Mouse (Mus musculus) frontal cortex, postnatal 10 days (tissue): ENCODE measurements at regions not wholly inside any gene's neighbourhood (a gene's known extent, or its start where the extent isn't known, plus 50 kb on each side); places are given as distances from the start of the nearest gene placed in this dataset.

ENCODE experiments used
- DNase-seq, 2 experiments: peaks; one replicate each; pipeline ENCODE4 v3.0.0; 2022; ENCODE audit warnings: low spot score in 2 of 2, mixed read lengths in 1 of 2

GRCm38 (mm10) chr13:90497573-90497972 lies 407.6 kb downstream of the Atp6ap1l start:
- no peak for DNase-seq

DNA sequence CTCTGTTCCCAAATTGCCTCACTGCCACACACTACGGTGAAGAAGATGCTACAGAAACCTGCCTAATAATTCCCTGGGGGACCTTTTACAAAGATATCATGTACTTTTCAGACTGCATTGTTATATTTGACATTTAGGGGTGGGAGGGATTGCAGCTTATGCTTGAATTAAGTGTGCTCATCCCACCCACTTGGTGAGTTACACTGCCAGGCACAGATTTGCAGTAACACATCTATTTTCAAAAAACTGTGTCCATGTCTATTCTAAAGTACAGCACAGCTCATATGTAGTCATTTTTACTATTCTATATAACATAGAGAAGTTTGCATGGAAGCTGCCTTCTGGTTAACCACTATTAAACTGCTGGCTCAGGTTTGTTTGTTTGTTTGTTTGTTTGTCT lies 404.3 kb upstream of the Xrcc4 start:
- DNase-seq = no peak

DNA sequence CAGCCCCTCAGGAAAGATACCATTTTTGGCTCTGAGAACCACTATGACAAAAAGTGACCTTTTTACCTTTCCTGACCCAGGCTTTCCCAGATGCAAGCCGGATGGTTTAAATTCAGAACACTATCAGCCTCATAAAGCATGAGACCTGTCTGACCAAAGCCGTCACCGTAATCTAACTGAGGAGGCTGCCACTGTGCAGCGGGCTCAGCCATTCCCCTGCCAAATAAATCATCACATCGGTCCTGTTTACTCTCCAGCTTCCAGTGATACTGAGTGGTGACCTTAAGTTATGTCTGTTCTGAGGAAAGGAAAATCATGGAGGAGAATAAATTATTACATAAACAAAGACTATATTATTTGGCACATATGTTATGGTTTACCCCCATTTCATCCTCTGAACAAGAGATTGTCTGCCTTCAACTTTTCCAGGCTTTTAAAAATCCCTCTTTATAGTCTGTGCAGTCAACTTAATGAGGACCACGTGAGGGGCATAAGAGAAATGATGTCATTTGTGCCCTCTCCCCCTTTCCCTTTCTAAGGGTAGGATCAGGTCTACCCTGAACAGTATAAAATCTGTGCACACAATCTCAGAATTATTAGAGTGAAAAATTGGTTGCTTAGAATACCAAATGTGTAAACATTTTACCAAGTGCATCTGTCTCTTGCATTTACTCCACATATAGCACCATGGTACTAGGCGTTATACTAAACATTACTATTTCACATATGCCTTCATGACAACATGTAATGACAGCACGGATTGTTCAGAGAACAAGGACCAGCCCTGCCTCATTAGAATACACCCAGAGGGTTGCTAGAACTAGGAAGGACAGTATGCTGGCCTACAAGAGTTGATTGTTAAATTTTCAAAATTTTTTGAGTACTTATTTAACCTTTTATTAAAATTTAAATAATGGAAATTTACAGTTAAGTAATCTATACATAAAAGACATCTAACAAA lies 401.9 kb upstream of the Xrcc4 start:
- DNase-seq = no peak

DNA sequence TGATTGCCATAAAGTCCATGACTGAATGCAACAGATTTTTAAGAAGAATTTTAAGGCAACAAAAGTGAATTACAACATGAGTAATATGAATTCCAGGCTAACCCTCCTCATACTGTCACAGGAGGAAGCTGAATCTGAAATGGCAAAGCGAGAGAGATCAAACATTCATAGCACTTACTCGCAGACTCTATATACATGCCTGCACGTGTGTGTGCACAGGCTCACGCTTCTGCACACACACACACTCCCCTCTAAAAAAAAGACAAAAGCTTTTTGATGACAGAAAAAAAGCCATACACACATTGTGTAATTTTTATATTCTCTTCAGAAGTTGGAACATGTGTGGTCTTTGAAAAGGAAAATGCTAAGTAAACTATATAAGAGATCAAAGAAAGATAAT lies 391.1 kb upstream of the Xrcc4 start:
- no peak for DNase-seq

DNA sequence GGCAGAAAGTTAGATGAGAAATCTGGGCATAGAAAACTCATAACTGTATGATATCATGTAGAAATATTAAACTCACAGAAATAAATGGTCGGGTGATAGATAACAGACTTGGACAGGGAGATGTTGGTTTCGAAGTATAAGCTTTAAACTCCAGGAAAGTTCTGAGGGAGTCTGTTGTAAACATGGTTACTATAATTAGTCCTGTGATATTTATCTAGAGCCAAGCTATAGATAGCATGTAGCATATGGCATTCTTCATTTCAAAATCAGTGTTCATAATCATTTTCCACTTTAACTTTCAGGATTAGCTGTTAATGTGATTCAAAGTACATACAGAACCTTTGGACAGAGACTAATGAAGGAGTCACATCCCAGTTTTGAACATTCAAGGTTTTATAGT lies 387.5 kb upstream of the Xrcc4 start:
- no peak for DNase-seq

DNA sequence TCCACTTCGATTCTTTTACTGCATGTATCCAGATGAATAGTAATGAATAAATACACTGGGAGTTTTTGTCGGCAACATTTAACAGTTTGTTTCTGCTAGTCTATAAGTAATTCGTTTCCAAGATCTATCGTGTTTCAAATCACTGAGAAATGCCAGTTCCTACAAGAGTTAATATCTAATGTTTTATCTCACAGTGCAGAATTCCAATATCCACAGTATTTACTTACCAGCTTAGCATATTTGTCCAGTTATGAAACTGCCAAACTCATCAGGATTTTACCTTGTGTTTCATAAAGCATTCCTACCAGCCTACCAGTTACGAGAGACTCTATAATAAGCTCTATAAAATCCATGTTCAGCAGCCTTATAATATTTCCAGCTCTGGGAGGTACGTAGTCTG lies 385.1 kb upstream of the Xrcc4 start:
- DNase-seq = no peak

DNA sequence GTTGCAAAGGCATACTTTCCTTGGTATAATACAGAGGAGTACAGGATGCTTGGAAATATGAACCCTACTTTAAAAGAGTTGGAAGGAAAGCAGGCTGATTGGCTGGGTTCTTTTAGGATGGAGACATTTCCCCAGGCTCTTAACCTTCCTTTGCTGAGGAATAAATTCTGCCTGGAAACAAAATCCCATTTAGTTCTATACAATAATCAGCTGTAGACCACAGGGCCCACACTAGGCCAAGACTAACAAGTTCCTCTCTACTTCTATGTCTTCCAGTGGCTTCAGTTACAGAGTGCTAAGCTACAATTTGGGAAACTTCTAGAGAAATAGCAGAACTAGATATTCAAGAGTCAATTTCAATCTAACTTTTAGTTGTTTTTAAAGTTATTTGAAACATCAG lies 384.6 kb upstream of the Xrcc4 start:
- no peak for DNase-seq

DNA sequence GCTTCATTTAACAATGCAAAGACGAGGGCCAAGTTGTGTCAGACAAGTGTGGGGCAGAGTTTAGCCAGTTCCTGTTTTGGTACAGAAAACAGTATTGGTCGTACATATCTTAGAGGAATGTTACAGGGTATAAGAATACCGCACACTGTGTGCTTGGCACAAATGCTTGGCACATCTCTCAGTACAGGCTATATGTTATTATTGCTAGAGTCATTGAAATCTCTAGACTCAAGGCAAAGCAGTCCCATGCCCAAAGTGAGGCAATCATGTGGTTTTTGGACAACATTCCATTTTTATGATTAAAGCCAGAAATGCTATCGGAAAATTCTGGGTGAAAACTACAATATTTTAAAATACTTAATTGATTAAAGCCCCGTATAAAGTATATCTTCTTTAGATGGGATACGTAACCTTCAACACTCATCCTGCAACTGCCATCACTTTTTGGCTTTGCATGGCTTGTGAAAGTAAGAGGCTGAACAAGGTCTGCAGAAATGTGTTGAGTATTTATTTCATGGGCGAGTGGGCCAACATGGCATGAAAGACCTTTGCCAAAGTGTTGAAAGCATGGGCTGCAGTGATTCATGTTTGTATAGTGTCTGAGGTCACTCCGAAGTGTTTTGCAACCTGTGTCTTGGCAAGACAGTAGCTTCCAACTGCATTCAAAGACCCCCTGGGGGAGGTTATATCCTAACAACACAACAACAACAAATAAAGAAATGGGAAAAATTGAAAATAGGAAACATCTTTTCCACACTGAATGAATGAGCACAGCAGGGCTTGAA lies 383.8 kb upstream of the Xrcc4 start:
- no peak for DNase-seq

- DNase-seq = no peak
Observed at GRCm38 (mm10) chr13:90466096-90466495, 376.7 kb upstream of the Xrcc4 start.

DNA sequence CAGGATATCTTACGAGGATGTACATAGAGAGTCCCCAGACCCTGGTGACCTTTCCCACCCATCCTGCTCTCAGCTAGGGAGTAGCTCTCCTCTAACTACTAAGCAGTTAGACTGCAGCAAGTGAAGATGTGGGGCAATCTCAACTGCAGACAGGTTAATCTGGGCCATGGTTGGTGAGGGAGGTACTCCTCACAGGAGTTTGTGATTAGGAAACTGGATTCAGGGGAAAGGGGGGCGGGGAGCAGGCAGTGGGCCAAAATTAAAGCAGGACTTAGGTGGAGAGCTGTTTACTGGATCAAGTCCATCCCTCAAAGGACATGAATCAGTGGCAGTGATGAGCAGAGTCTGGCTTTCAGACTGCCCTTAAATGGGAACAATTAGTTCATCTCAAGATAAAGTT lies 374.6 kb upstream of the Xrcc4 start:
- DNase-seq = no peak

DNA sequence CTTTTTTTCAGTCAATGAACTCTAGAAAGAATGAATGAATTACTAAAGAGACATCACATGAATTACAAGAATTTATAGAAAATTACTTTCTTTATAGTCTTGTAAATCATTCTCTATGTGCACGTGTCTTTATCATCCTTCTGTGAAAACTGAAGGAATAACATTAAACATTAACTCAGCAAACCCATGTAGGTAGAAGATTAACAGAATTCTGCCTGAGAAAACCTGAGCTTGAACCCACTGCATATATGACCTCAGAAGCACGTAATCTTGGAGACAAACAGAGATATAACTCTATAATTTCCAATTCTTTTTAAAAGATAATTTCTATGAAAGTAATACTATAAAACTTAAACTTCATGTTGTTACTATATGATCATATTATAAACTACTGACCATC lies 374.0 kb upstream of the Xrcc4 start:
- DNase-seq = no peak

- no peak for DNase-seq
Observed at GRCm38 (mm10) chr13:90454631-90455030, 365.2 kb upstream of the Xrcc4 start.

DNA sequence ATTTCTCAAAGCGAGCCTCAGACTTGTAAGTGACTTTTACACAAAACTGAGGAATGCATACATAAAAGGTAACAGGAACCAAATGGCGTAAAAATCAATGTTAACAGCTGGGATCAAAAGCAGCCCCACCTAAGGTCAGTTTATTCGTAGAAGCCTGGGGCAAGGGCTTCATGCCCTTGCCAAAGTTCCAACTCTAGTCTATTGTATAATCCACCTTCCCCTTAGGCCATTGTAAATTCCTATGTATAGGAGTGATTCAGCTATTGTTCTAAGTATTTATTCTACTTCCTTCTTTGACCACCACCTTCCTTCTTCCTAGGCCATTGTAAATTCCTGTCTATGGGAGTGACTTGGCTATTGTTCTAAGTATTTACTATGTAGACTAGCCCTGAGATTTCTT lies 337.5 kb upstream of the Xrcc4 start:
- DNase-seq = no peak

DNA sequence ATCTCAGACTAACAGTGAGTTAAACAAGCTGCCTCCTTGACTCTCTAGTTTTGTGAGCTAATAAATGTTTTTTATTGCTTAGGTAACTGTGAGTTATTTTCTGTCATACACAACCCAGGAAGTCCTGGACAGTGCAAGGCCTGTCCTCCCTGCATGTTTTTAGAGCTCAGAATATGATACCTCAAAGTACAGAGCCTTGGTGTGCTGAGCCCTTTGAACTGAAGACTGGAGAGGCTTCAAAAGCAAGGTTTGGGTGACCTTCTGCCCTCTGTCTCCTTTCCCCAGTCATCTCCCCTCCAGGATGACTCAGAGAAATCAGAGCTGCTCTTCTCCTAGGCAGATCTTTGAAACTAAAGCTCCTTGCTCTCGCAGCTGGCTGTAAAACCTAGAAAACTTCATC lies 336.0 kb upstream of the Xrcc4 start:
- DNase-seq = no peak

DNA sequence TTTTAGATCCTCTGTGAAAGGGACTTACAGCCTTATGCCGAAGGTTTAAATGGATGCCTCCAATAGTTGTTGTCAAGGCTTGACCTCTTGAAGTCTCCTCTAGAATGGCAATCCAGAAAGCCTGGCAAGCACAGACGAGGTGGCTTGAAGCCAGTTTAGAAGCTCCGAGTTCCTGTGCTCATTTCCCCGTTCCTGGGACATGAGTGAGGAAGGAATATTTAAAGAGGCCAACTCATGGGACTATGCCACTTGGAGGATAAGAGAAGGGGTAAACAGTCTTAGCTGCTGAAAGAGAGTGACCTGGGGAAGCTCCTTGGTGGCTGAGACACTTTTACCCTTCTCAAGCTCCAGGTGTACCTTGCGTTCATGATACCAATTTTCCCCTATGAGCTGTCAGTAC lies 335.1 kb upstream of the Xrcc4 start:
- DNase-seq = no peak

GRCm38 (mm10) chr13:90420966-90421365 lies 331.6 kb upstream of the Xrcc4 start:
- no peak for DNase-seq

GRCm38 (mm10) chr13:90404392-90404791 lies 315.0 kb upstream of the Xrcc4 start:
- DNase-seq = no peak

DNA sequence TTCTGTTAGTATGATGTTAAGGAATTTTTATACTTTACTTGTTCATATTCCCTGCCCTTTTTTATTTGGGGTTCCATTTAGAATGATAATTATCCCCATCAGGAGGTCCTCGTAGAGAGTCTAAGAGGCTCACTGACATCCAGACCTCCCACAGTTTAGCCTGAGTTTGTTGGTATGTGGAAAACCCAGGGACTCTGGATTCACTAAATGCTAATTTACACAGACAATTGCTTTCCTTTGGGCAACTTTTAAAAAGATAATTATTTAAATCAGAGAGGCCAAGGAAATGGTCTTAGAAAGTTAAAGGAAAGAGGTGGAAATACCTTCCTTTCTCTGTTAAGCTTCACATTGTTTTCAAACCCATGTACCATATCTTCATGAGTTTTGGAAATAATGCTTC lies 312.7 kb upstream of the Xrcc4 start:
- no peak for DNase-seq

GRCm38 (mm10) chr13:90401496-90401895 lies 312.1 kb upstream of the Xrcc4 start:
- DNase-seq = no peak

DNA sequence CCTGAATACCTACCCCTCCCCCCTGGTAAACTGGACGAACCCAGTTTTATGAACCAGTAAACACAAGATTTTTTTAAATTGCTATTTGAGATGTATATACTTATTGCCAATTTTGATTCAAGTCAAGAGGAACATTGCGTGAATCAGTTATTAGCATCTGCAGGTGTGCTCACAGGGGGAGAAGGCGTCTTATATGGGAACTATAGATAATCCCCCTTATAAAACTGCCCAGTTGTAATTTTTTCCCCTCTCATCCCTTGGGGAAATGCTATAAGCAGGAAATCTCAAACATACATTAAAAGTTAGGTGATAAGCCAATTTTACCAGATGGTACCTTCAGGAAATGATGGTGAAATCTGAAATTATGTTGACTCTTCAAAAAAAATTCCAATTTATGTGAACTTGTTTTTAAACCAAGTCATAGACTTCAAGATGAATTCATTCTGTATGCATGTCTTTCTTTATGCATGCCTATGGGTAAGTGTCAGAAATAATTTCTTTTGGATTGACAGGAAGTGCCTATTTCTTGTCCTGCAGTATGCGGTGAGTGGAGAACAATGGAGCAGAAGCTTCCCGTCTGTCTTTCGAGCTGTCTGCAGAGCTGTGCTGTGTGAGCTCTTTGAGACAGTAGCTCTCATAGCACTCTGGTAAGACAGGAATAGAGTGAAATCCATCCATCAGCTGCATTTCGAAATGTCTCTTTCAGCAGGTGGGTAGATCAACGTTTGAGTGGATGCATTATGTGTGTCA lies 306.0 kb upstream of the Xrcc4 start:
- DNase-seq = no peak

DNA sequence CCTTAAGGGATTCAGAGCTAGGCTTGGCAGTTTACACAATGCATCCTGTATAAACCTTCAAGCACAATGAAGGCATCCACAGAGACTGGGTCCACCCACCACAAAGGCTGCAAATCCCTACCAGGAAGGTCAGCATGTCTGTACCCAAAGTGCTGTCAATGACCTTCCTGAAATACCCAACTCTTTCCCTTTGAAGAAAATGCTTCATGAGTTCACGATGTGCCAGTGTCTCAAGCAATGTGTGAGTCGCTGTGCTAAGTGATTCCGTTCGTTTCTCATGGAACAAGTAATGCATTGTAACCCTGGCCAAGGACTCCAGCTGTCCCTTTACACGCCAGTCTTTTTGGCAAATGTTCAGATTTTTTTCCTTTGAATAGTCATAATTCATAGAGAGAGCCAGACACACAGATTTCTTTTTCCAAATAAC lies 305.4 kb upstream of the Xrcc4 start:
- DNase-seq = peak; percentile 9 to 34

DNA sequence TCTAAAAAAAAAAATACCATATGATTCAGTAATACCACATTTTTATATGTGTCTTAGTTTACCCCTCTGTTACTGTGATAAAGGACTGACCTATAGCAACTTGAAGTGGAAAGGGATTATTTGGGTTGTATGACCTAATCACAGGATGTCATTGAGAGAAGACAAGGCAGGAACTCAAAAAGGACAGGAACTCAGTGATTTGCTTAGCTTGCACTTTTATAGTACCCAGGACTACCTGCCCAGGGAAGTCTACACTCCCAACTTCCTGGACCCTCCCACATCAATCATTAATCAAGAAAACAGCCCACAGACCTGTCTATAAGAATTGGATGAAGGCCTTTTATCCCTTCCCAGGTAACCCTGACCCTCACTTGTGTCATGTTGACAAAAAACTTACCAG lies 303.0 kb upstream of the Xrcc4 start:
- no peak for DNase-seq
